Mouse (Mus musculus) heart, embryonic 16.5 days (tissue): ENCODE measurements around the gene Coa4. TPM values are rescaled to one million over a fixed set of nuclear protein-coding genes. Genes with fewer than 3 reads are reported as not detected.

Experiments used
- ATAC-seq: fragments of 200-750 bp; cut with Nextera tagmentation; replicated peaks from 2 replicates; pipeline ENCODE4 v1.8.0; 2017; ENCODE audit warnings: moderate number of reproducible peaks; ENCODE audit not compliant: insufficient read depth, low FRiP score; ENCODE audit errors: extremely low read depth
- H3K27ac ChIP-seq: fragments of 300-500 bp; sonication (generic); 2 replicates; pipeline ENCODE4 v1.5.1; 2014; ENCODE audit warnings: mild to moderate bottlenecking, low read length, control low read depth, moderate library complexity
- H3K27me3 ChIP-seq: fragments of 300-500 bp; sonication (generic); 2 replicates; pipeline ENCODE4 v1.6.1; 2014; ENCODE audit warnings: low read length, mixed read lengths; ENCODE audit not compliant: control insufficient read depth, insufficient read depth
- H3K36me3 ChIP-seq: fragments of 300-500 bp; sonication (generic); 2 replicates; pipeline ENCODE4 v1.6.1; 2014; ENCODE audit not compliant: control insufficient read depth, insufficient read depth
- H3K4me1 ChIP-seq: fragments of 300-500 bp; sonication (generic); 2 replicates; pipeline ENCODE4 v1.6.1; 2014; ENCODE audit warnings: low read length, mixed read lengths; ENCODE audit not compliant: control insufficient read depth, insufficient read depth
- H3K4me2 ChIP-seq: fragments of 300-500 bp; sonication (generic); 2 replicates; pipeline ENCODE4 v1.6.1; 2014; ENCODE audit warnings: low read depth, mild to moderate bottlenecking, control low read depth, low read length
- H3K4me3 ChIP-seq: fragments of 300-500 bp; sonication (generic); 2 replicates; pipeline ENCODE4 v1.5.1; 2014; ENCODE audit warnings: mild to moderate bottlenecking, control low read depth, low read length
- H3K9ac ChIP-seq: fragments of 300-500 bp; sonication (generic); 2 replicates; pipeline ENCODE4 v1.6.1; 2014; ENCODE audit warnings: low read length, control low read depth
- H3K9me3 ChIP-seq: fragments of 300-500 bp; sonication (generic); replicated peaks from 2 replicates; pipeline ENCODE4 v1.6.1; 2016; ENCODE audit warnings: low read length; ENCODE audit not compliant: control insufficient read depth
- WGBS: fragments of 180-500 bp; shearing (Covaris S2); extraction: QIAGEN DNeasy Blood & Tissue Kit; methylation state at CpG from one replicate; pipeline ENCODE4 v1.1.7; 2014; 5-methylcytosine and 5-hydroxymethylcytosine counted together
- polyA plus RNA-seq: library from polyadenylated mRNA; unstranded; fragments of >200 nt; fragmentation: Nextera tagmentation; extraction: Ambion mirVana; gene quantifications from 2 replicates; pipeline ENCODE4 v1.2.1, GENCODE M21; 2015

Gene Coa4
- 18.7 and 24.0 TPM in 2 replicates for polyA plus RNA-seq

- Histone ChIP-seq H3K9ac (peak within 1 kb of the TSS; percentile 74), H3K27ac (peak within 1 kb of the TSS; percentile 81), H3K4me1 (peaks cover 10% of the 10 kb centered on the region), H3K4me2 (peak within 1 kb of the TSS; percentile 79), H3K36me3 (peaks cover 15% of the 10 kb centered on the region), H3K27me3 (no peaks in the 10 kb centered on the region), H3K9me3 (no peaks in the 10 kb centered on the region), H3K4me3 (peak within 1 kb of the TSS; percentile 63)
- under 1% methylated on average over 33 of the region's 33 CpGs for WGBS
- ATAC-seq = peak; percentile 99
Observed at GRCm38 (mm10) chr7:100536804-100537518, at the start of gene Coa4. Gene Coa4, plus strand, starts transcription at chr7:100537071.

DNA sequence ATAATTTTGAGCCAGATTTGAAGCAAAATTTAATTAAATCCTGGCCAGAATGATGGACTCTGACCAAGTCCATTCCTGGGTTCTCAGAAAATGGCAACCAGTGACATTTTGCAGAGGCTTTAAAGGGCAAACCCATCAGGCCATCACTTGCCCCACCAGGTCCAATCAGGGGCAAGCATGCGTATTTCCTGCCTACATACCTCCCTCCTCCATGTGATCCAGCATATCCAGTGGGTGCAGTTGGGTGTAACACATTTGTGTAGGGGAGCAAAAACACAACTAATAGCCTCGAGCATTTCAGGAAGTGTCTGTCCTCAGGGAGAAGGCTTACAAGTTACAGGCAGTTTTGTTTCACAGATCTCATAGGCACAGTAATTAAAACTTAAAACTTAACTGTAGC, 49.6 kb upstream of the Coa4 start:
- no peaks in the 10 kb centered on the region for H3K36me3 ChIP-seq
- H3K4me2 ChIP-seq = no peak overlapping the region
- H3K9ac ChIP-seq = no peak overlapping the region
- WGBS = 61% methylated on average over 2 of the region's 2 CpGs
- no peaks in the 10 kb centered on the region for H3K9me3 ChIP-seq
- H3K27ac ChIP-seq = no peak overlapping the region
- peaks cover 10% of the 10 kb centered on the region; the same call in 1 of the 2 replicates for H3K4me1 ChIP-seq
- no peaks in the 10 kb centered on the region for H3K27me3 ChIP-seq
- no peak overlapping the region for H3K4me3 ChIP-seq
- no peak for ATAC-seq

GRCm38 (mm10) chr7:100488474-100489048, 48.3 kb upstream of the Coa4 start:
- Histone ChIP-seq H3K4me1 (peaks cover 13% of the 10 kb centered on the region; the same call in 1 of the 2 replicates), H3K4me2 (peak overlapping the region; percentile 1; the same call in 1 of the 2 replicates), H3K27ac (no peak overlapping the region), H3K27me3 (no peaks in the 10 kb centered on the region), H3K9me3 (no peaks in the 10 kb centered on the region), H3K9ac (peak overlapping the region; percentile 3; the same call in 1 of the 2 replicates), H3K4me3 (no peak overlapping the region), H3K36me3 (no peaks in the 10 kb centered on the region)
- no peak for ATAC-seq
- WGBS = 24% methylated on average over 10 of the region's 10 CpGs

- 4% methylated on average over 34 of the region's 36 CpGs for WGBS
- peak overlapping the region; percentile 65 for H3K9ac ChIP-seq
- H3K9me3 ChIP-seq = no peaks in the 10 kb centered on the region
- ATAC-seq = peak; percentile 34; the same call in 1 of the 2 replicates
- peak overlapping the region; percentile 7; the same call in 1 of the 2 replicates for H3K27ac ChIP-seq
- peaks cover 38% of the 10 kb centered on the region for H3K4me1 ChIP-seq
- no peaks in the 10 kb centered on the region for H3K27me3 ChIP-seq
- no peaks in the 10 kb centered on the region for H3K36me3 ChIP-seq
- H3K4me3 ChIP-seq = peak overlapping the region; percentile 55
- H3K4me2 ChIP-seq = peak overlapping the region; percentile 77
Observed at GRCm38 (mm10) chr7:100492391-100493116, 44.3 kb upstream of the Coa4 start.

DNA sequence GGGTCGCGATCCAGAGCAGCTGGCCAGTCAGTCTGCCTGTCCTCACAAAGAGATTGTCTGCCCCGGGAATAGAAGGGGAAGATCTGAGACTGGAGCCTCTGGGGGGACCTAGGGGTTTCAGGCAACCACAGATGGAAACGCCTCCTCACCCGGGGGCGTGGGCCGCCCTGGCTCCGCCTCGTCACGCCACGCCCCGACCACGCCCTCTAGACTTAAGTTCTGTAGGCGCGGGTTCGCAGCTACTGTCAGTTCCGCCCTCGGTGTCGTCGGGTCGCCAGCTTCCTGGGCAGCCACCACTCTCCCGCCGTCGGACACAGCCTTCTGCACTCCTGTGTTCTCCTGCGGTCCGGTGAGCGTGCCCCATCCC, 43.8 kb upstream of the Coa4 start, which contains the start of gene Ucp2:
Ucp2 (plus strand) TSS at position 221 of the 367 bp plus-strand sequence.
- Histone ChIP-seq H3K27ac (peak within 1 kb of the TSS; percentile 75), H3K4me3 (peak within 1 kb of the TSS; percentile 55), H3K27me3 (no peaks in the 10 kb centered on the region), H3K36me3 (peaks cover 2% of the 10 kb centered on the region; the same call in 1 of the 2 replicates), H3K9ac (peak within 1 kb of the TSS; percentile 72), H3K4me2 (peak within 1 kb of the TSS; percentile 77), H3K9me3 (no peaks in the 10 kb centered on the region), H3K4me1 (peaks cover 38% of the 10 kb centered on the region)
- 1% methylated on average over 27 of the region's 27 CpGs for WGBS
- ATAC-seq = peak; percentile 59

DNA sequence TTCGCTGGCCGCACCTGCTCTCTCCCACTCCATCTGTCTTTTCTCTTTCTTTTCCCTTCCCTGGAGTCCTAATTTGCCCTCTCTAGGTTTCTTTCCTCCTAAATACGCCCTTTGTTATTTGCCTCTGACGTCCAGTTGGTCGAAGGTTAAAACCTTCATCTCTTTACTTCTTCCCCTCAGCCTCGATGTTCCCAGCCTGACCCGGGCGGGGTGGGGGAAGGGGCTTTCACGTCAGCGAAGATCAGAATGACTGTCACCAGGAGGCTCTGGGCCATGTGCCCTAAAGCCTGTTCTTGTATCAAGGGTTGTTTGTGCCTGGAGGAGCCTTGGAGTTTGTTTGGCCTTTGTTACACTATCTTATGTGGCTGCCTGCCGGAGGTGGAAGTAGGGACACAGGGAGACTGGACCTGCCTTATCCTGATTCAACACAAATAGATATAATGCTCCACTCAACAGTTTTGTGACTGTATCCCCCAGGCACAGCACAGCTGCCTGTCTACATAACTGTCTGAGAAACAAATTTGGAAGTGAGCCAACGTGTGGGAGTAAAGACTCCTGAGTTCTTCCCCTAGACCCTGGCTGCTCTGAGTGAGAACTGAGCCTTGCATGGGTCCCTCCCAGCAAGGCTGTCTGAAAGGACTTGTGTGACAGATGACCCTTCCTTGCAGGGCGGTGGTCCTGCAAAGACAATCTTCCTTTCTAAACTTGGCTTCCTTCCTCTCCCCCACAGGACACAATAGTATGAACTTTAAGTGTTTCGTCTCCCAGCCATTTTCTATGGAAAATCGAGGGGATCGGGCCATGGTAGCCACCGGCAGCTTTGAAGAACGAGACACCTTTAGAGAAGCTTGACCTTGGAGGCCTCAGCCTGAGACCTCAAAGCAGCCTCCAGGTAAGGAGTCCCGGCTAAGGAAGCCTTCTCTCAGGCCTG, 43.1 kb upstream of the Coa4 start:
- Histone ChIP-seq H3K27ac (peak overlapping the region; percentile 75), H3K4me3 (peak overlapping the region; percentile 55), H3K27me3 (no peaks in the 10 kb centered on the region), H3K9ac (peak overlapping the region; percentile 72), H3K4me2 (peak overlapping the region; percentile 77), H3K9me3 (no peaks in the 10 kb centered on the region), H3K36me3 (peaks cover 2% of the 10 kb centered on the region; the same call in 1 of the 2 replicates), H3K4me1 (peaks cover 31% of the 10 kb centered on the region)
- ATAC-seq = peak; percentile 20; the same call in 1 of the 2 replicates
- 26% methylated on average over 19 of the region's 19 CpGs for WGBS

GRCm38 (mm10) chr7:100494415-100494831, 42.4 kb upstream of the Coa4 start:
- Histone ChIP-seq H3K27ac (peak overlapping the region; percentile 78), H3K4me1 (peaks cover 30% of the 10 kb centered on the region), H3K4me2 (peak overlapping the region; percentile 77), H3K4me3 (peak overlapping the region; percentile 55), H3K36me3 (peaks cover 2% of the 10 kb centered on the region; the same call in 1 of the 2 replicates), H3K9ac (peak overlapping the region; percentile 72; the same call in 1 of the 2 replicates), H3K9me3 (no peaks in the 10 kb centered on the region), H3K27me3 (no peaks in the 10 kb centered on the region)
- 86% methylated on average over 7 of the region's 7 CpGs for WGBS
- ATAC-seq = no peak

DNA sequence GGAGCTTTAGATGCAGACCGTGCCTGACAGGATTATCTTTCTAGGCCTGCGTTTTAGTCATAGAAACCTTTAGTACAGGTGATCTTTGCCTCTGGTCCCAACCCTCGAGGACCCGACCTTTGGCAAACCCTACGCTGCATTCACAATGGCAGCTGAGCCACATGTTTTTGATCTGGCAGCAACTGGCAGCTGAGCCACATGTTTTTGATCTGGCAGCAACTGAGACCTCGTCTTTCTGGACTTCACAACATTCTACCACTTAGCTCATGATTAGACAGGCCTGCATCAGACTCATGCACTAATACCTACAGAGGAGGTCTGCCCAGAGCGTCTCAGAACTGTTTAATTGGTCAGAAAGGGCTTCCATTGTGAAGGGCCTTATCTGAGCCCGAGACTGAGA, 41.8 kb upstream of the Coa4 start:
- Histone ChIP-seq H3K4me1 (peaks cover 30% of the 10 kb centered on the region), H3K9me3 (no peaks in the 10 kb centered on the region)

More for the DNA sequence above, 41.8 kb upstream of the Coa4 start:
- 36% methylated on average over 8 of the region's 8 CpGs for WGBS
- peak overlapping the region; percentile 55 for H3K4me3 ChIP-seq
- H3K36me3 ChIP-seq = peaks cover 5% of the 10 kb centered on the region
- no peak for ATAC-seq
- no peaks in the 10 kb centered on the region for H3K27me3 ChIP-seq
- peak overlapping the region; percentile 55 for H3K9ac ChIP-seq
- peak overlapping the region; percentile 77 for H3K4me2 ChIP-seq
- peak overlapping the region; percentile 78 for H3K27ac ChIP-seq
